Mouse (Mus musculus): ENCODE data around the gene Aaed1. TPM values are rescaled to one million over a fixed set of nuclear protein-coding genes. Genes with fewer than 3 reads are reported as not detected.

The Aaed1 gene
- polyA plus RNA-seq, 1 experiment from 2014 or later: 42.9 TPM

- no peak for DNase-seq (ENCODE audit: low spot score)
- 74% methylated on average over 3 of the region's 3 CpGs for WGBS
- no peak overlapping the region for H3K4me3 ChIP-seq (ENCODE audit: low read depth, low read length)
These were observed 86.8 kb downstream of the Aaed1 start for GRCm38 (mm10) chr13:64225738-64226137.

More at GRCm38 (mm10) chr13:64225738-64226137, 86.8 kb downstream of the Aaed1 start:
- no peak for ATAC-seq (replicated peaks; ENCODE audit: low FRiP score, low TSS enrichment, low read depth)
- no peaks in the 10 kb centered on the region for H3K36me3 ChIP-seq (ENCODE audit: control insufficient read depth, insufficient read depth, low read length)
- no peaks in the 10 kb centered on the region for H3K9me3 ChIP-seq (ENCODE audit: control insufficient read depth, low read length)
- H3K27me3 ChIP-seq (replicated peaks; ENCODE audit: control insufficient read depth, insufficient read depth, low read length): no peaks in the 10 kb centered on the region
- H3K4me1 ChIP-seq (replicated peaks; ENCODE audit: control insufficient read depth, insufficient read depth, low read length): no peaks in the 10 kb centered on the region
- H3K9ac ChIP-seq (ENCODE audit: low read length): no peak overlapping the region
- no peak overlapping the region for H3K4me2 ChIP-seq (ENCODE audit: low read length)
- no peak overlapping the region for H3K27ac ChIP-seq (ENCODE audit: low read depth)

Other genes starting within 250 kb of the Aaed1 start
- not detected in 2 replicates for gene Hsd17b3, start 223.5 kb downstream of the Aaed1 start, polyA plus RNA-seq (2014; fragmentation: Nextera tagmentation; extraction: Ambion mirVana)
- gene Slc35d2, start 183.3 kb downstream of the Aaed1 start, polyA plus RNA-seq (2014; fragmentation: Nextera tagmentation; extraction: Ambion mirVana): 3.3 and 4.8 TPM in 2 replicates
- 22.4 and 23.7 TPM in 2 replicates for gene Zfp367, start 159.5 kb downstream of the Aaed1 start, polyA plus RNA-seq (2014; fragmentation: Nextera tagmentation; extraction: Ambion mirVana)
- 20.1 and 20.9 TPM in 2 replicates for gene Habp4, start 150.9 kb downstream of the Aaed1 start, polyA plus RNA-seq (2014; fragmentation: Nextera tagmentation; extraction: Ambion mirVana)
- 16.6 and 19.2 TPM in 2 replicates for gene Cdc14b, start 37.4 kb downstream of the Aaed1 start, polyA plus RNA-seq (2014; fragmentation: Nextera tagmentation; extraction: Ambion mirVana)
- 167 and 188 TPM in 2 replicates for gene Ctsl, start 58.2 kb upstream of the Aaed1 start, polyA plus RNA-seq (2014; fragmentation: Nextera tagmentation; extraction: Ambion mirVana)
- gene Cdk20, start 119.6 kb upstream of the Aaed1 start, polyA plus RNA-seq (2014; fragmentation: Nextera tagmentation; extraction: Ambion mirVana): 9.8 and 10.7 TPM in 2 replicates
- not detected in 2 replicates for gene Fam240b, start 185.1 kb upstream of the Aaed1 start, polyA plus RNA-seq (2014; fragmentation: Nextera tagmentation; extraction: Ambion mirVana)

Measured in intestine, embryonic 14.5 days (tissue).